Mouse (Mus musculus): ENCODE results near the gene Rhox1. TPM values are rescaled to one million over a fixed set of nuclear protein-coding genes. Genes with fewer than 3 reads are reported as not detected.
"Not testable (repeated sequence)": the region's sequence is repeated elsewhere in the genome, so short reads cannot be mapped to it uniquely, and the experiment has no call there.

Gene Rhox1
- polyA plus RNA-seq, 1 experiment from 2014 or later: not detected

GRCm38 (mm10) chrX:37190755-37191104 is 31.3 kb downstream of the Rhox1 start:
- ATAC-seq (replicated peaks; ENCODE audit: insufficient number of reproducible peaks, low FRiP score, low TSS enrichment, low read depth): no peak
- no peak for DNase-seq (ENCODE audit: low spot score)
- Histone ChIP-seq H3K4me2 (ENCODE audit: low read depth, low read length) (peak overlapping the region; percentile 44), H3K4me3 (ENCODE audit: low read depth, low read length) (peak overlapping the region; percentile 51), H3K36me3 (replicated peaks; ENCODE audit: control insufficient read depth, insufficient read depth, low read depth, low read length) (no peaks in the 10 kb centered on the region), H3K4me1 (ENCODE audit: control insufficient read depth, insufficient read depth, low read length) (no peaks in the 10 kb centered on the region), H3K27me3 (ENCODE audit: control insufficient read depth, insufficient read depth, low read length) (no peaks in the 10 kb centered on the region), H3K27ac (replicated peaks; ENCODE audit: low read depth, low read length) (no peak overlapping the region), H3K9me3 (replicated peaks; ENCODE audit: control insufficient read depth, low read length) (no peaks in the 10 kb centered on the region), H3K9ac (replicated peaks; ENCODE audit: low read length) (peak overlapping the region; percentile 37)
- WGBS: 10% methylated on average over 17 of the region's 20 CpGs

- DNase-seq (ENCODE audit: low spot score); H3K9me3 ChIP-seq (replicated peaks; ENCODE audit: control insufficient read depth, low read length); H3K27me3 ChIP-seq (ENCODE audit: control insufficient read depth, insufficient read depth, low read length); H3K4me1 ChIP-seq (ENCODE audit: control insufficient read depth, insufficient read depth, low read length); H3K4me3 ChIP-seq (ENCODE audit: low read depth, low read length); H3K9ac ChIP-seq (replicated peaks; ENCODE audit: low read length); ATAC-seq (replicated peaks; ENCODE audit: insufficient number of reproducible peaks, low FRiP score, low TSS enrichment, low read depth); H3K27ac ChIP-seq (replicated peaks; ENCODE audit: low read depth, low read length); H3K36me3 ChIP-seq (replicated peaks; ENCODE audit: control insufficient read depth, insufficient read depth, low read depth, low read length); H3K4me2 ChIP-seq (ENCODE audit: low read depth, low read length): not testable (repeated sequence)
- 76% methylated on average over 8 of the region's 8 CpGs for WGBS
Measured at GRCm38 (mm10) chrX:37184401-37184800, 37.7 kb downstream of the Rhox1 start.

GRCm38 (mm10) chrX:37168742-37169141 is 53.3 kb downstream of the Rhox1 start, which contains the start of gene Akap14:
Akap14 (minus strand) TSS chrX:37168842.
- no peaks in the 10 kb centered on the region for H3K36me3 ChIP-seq (replicated peaks; ENCODE audit: control insufficient read depth, insufficient read depth, low read depth, low read length)
- no peaks in the 10 kb centered on the region for H3K9me3 ChIP-seq (replicated peaks; ENCODE audit: control insufficient read depth, low read length)
- no peaks in the 10 kb centered on the region for H3K27me3 ChIP-seq (ENCODE audit: control insufficient read depth, insufficient read depth, low read length)
- H3K27ac ChIP-seq (replicated peaks; ENCODE audit: low read depth, low read length): no peak within 1 kb of the TSS
- H3K4me3 ChIP-seq (ENCODE audit: low read depth, low read length): no peak within 1 kb of the TSS
- 55% methylated on average over 5 of the region's 5 CpGs for WGBS
- no peak within 1 kb of the TSS for H3K9ac ChIP-seq (replicated peaks; ENCODE audit: low read length)
- no peak for DNase-seq (ENCODE audit: low spot score)
- H3K4me1 ChIP-seq (ENCODE audit: control insufficient read depth, insufficient read depth, low read length): no peaks in the 10 kb centered on the region
- no peak for ATAC-seq (replicated peaks; ENCODE audit: insufficient number of reproducible peaks, low FRiP score, low TSS enrichment, low read depth)
- H3K4me2 ChIP-seq (ENCODE audit: low read depth, low read length): no peak within 1 kb of the TSS

GRCm38 (mm10) chrX:37167085-37167484 is 55.0 kb downstream of the Rhox1 start:
- no peak overlapping the region for H3K4me2 ChIP-seq (ENCODE audit: low read depth, low read length)
- H3K27ac ChIP-seq (replicated peaks; ENCODE audit: low read depth, low read length): no peak overlapping the region
- H3K27me3 ChIP-seq (ENCODE audit: control insufficient read depth, insufficient read depth, low read length): no peaks in the 10 kb centered on the region
- H3K9ac ChIP-seq (replicated peaks; ENCODE audit: low read length): no peak overlapping the region
- 34% methylated on average over 3 of the region's 3 CpGs for WGBS
- H3K4me3 ChIP-seq (ENCODE audit: low read depth, low read length): no peak overlapping the region
- DNase-seq (ENCODE audit: low spot score) (peak; percentile 62), ATAC-seq (replicated peaks; ENCODE audit: insufficient number of reproducible peaks, low FRiP score, low TSS enrichment, low read depth) (no peak)
- no peaks in the 10 kb centered on the region for H3K36me3 ChIP-seq (replicated peaks; ENCODE audit: control insufficient read depth, insufficient read depth, low read depth, low read length)
- no peaks in the 10 kb centered on the region for H3K4me1 ChIP-seq (ENCODE audit: control insufficient read depth, insufficient read depth, low read length)
- H3K9me3 ChIP-seq (replicated peaks; ENCODE audit: control insufficient read depth, low read length): no peaks in the 10 kb centered on the region

Other genes with a start within 250 kb of the Rhox1 start
- gene Sept6, start 230.5 kb downstream of the Rhox1 start, polyA plus RNA-seq (2014; fragmentation: Nextera tagmentation; extraction: Ambion mirVana): 57.0 and 59.2 TPM in 2 replicates
- gene Sowahd, start 173.4 kb downstream of the Rhox1 start, polyA plus RNA-seq (2014; fragmentation: Nextera tagmentation; extraction: Ambion mirVana): not detected in 2 replicates
- gene Rpl39, start 136.9 kb downstream of the Rhox1 start, polyA plus RNA-seq (2014; fragmentation: Nextera tagmentation; extraction: Ambion mirVana): 502 and 510 TPM in 2 replicates
- 18.5 and 18.9 TPM in 2 replicates for gene Upf3b, start 111.9 kb downstream of the Rhox1 start, polyA plus RNA-seq (2014; fragmentation: Nextera tagmentation; extraction: Ambion mirVana)
- gene Nkap, start 95.5 kb downstream of the Rhox1 start, polyA plus RNA-seq (2014; fragmentation: Nextera tagmentation; extraction: Ambion mirVana): 14.9 and 19.7 TPM in 2 replicates
- gene Akap14, start 53.4 kb downstream of the Rhox1 start, polyA plus RNA-seq (2014; fragmentation: Nextera tagmentation; extraction: Ambion mirVana): not detected in 2 replicates
- 375 and 434 TPM in 2 replicates for gene Ndufa1, start 31.1 kb downstream of the Rhox1 start, polyA plus RNA-seq (2014; fragmentation: Nextera tagmentation; extraction: Ambion mirVana)
- gene Rnf113a1, start 31.0 kb downstream of the Rhox1 start, polyA plus RNA-seq (2014; fragmentation: Nextera tagmentation; extraction: Ambion mirVana): 15.6 and 16.6 TPM in 2 replicates
- gene Gm9, start 11.2 kb downstream of the Rhox1 start, polyA plus RNA-seq (2014; fragmentation: Nextera tagmentation; extraction: Ambion mirVana): not detected in 2 replicates
- gene Rhox2a, start 22.7 kb upstream of the Rhox1 start, polyA plus RNA-seq (2014; fragmentation: Nextera tagmentation; extraction: Ambion mirVana): not detected in 2 replicates
- not detected in 2 replicates for gene Rhox3a, start 27.7 kb upstream of the Rhox1 start, polyA plus RNA-seq (2014; fragmentation: Nextera tagmentation; extraction: Ambion mirVana)
- not detected in 2 replicates for gene Rhox4a, start 43.1 kb upstream of the Rhox1 start, polyA plus RNA-seq (2014; fragmentation: Nextera tagmentation; extraction: Ambion mirVana)
- not detected in 2 replicates for gene Rhox3a2, start 157.8 kb upstream of the Rhox1 start, polyA plus RNA-seq (2014; fragmentation: Nextera tagmentation; extraction: Ambion mirVana)
- 1.4 and 2.2 TPM in 2 replicates for gene Rhox4a2, start 168.6 kb upstream of the Rhox1 start, polyA plus RNA-seq (2014; fragmentation: Nextera tagmentation; extraction: Ambion mirVana)
- not detected in 2 replicates for gene Rhox2b, start 189.8 kb upstream of the Rhox1 start, polyA plus RNA-seq (2014; fragmentation: Nextera tagmentation; extraction: Ambion mirVana)
- 0.85 and 0.86 TPM in 2 replicates for gene Rhox4b, start 210.2 kb upstream of the Rhox1 start, polyA plus RNA-seq (2014; fragmentation: Nextera tagmentation; extraction: Ambion mirVana)
- 1.00 and 1.2 TPM in 2 replicates for gene Rhox2c, start 231.4 kb upstream of the Rhox1 start, polyA plus RNA-seq (2014; fragmentation: Nextera tagmentation; extraction: Ambion mirVana)
- gene Rhox3c, start 236.3 kb upstream of the Rhox1 start, polyA plus RNA-seq (2014; fragmentation: Nextera tagmentation; extraction: Ambion mirVana): not detected in 2 replicates